Mouse (Mus musculus) B cell, adult 62 days (primary cell): ENCODE data around the gene AC131692.1. TPM values are rescaled to one million over a fixed set of nuclear protein-coding genes. Genes with fewer than 3 reads are reported as not detected.

Experiments
- total RNA-seq: library from RNA; stranded (reverse); gene quantifications from 4 replicates; pipeline ENCODE4 v1.2.4, GENCODE M21; 2023

Gene AC131692.1
- total RNA-seq, 1 experiment from 2014 or later, result 0.81 TPM

Other genes with a start within 250 kb of the AC131692.1 start
- 33.0 to 43.6 TPM (median 39.5 TPM) in 4 replicates for gene Frmd8, start 219.1 kb upstream of the AC131692.1 start, total RNA-seq
- 17.1 to 24.8 TPM (median 22.9 TPM) in 4 replicates for gene Slc25a45, start 216.6 kb upstream of the AC131692.1 start, total RNA-seq
- 1.8 to 2.4 TPM (median 2.4 TPM) in 4 replicates for gene Tigd3, start 200.3 kb upstream of the AC131692.1 start, total RNA-seq
- gene Dpf2, start 181.4 kb upstream of the AC131692.1 start, total RNA-seq, result 146 to 167 TPM (median 148 TPM) in 4 replicates
- gene Cdc42ep2, start 169.6 kb upstream of the AC131692.1 start, total RNA-seq, result 0.15 to 0.43 TPM (median 0.15 TPM) in 3 of 4 replicates, not detected in the other
- 70.0 to 82.8 TPM (median 72.2 TPM) in 4 replicates for gene Pola2, start 130.2 kb upstream of the AC131692.1 start, total RNA-seq
- not detected in 4 replicates for gene Slc22a20, start 108.3 kb upstream of the AC131692.1 start, total RNA-seq
- gene Capn1, start 78.5 kb upstream of the AC131692.1 start, total RNA-seq, result 72.1 to 103 TPM (median 80.6 TPM) in 4 replicates
- gene Syvn1, start 47.8 kb upstream of the AC131692.1 start, total RNA-seq, result 154 to 181 TPM (median 166 TPM) in 4 replicates
- gene Mrpl49, start 36.6 kb upstream of the AC131692.1 start, total RNA-seq, result 15.2 to 17.2 TPM (median 15.8 TPM) in 4 replicates
- 3,352 to 3,577 TPM (median 3,439 TPM) in 4 replicates for gene Fau, start 36.6 kb upstream of the AC131692.1 start, total RNA-seq
- 10.8 to 13.2 TPM (median 12.5 TPM) in 4 replicates for gene Znhit2, start 33.2 kb upstream of the AC131692.1 start, total RNA-seq
- gene Tm7sf2, start 26.0 kb upstream of the AC131692.1 start, total RNA-seq, result 9.1 to 13.6 TPM (median 10.5 TPM) in 4 replicates
- gene Vps51, start 17.2 kb upstream of the AC131692.1 start, total RNA-seq, result 94.8 to 109 TPM (median 102 TPM) in 4 replicates
- not detected in 4 replicates for gene Tmem262, start 14.4 kb upstream of the AC131692.1 start, total RNA-seq
- not detected in 4 replicates for gene Gm28374, start 12.2 kb upstream of the AC131692.1 start, total RNA-seq
- 50.9 to 56.9 TPM (median 54.3 TPM) in 4 replicates for gene Zfpl1, start 9.5 kb upstream of the AC131692.1 start, total RNA-seq
- 1.4 to 2.8 TPM (median 1.8 TPM) in 4 replicates for gene Cdca5, start 9.4 kb upstream of the AC131692.1 start, total RNA-seq
- not detected in 4 replicates for gene Naaladl1, start 11.4 kb downstream of the AC131692.1 start, total RNA-seq
- 6.4 to 8.9 TPM (median 8.8 TPM) in 4 replicates for gene Sac3d1, start 24.2 kb downstream of the AC131692.1 start, total RNA-seq
- gene Snx15, start 33.9 kb downstream of the AC131692.1 start, total RNA-seq, result 31.0 to 37.8 TPM (median 33.7 TPM) in 4 replicates
- not detected in 4 replicates for gene Batf2, start 46.6 kb downstream of the AC131692.1 start, total RNA-seq
- gene Arl2, start 47.1 kb downstream of the AC131692.1 start, total RNA-seq, result 27.2 to 31.2 TPM (median 29.9 TPM) in 4 replicates
- gene Majin, start 90.0 kb downstream of the AC131692.1 start, total RNA-seq, result not detected in 4 replicates
- gene Gpha2, start 132.0 kb downstream of the AC131692.1 start, total RNA-seq, result not detected in 4 replicates
- gene Ppp2r5b, start 141.5 kb downstream of the AC131692.1 start, total RNA-seq, result 24.9 to 26.1 TPM (median 25.8 TPM) in 4 replicates
- 179 to 210 TPM (median 199 TPM) in 4 replicates for gene Atg2a, start 147.2 kb downstream of the AC131692.1 start, total RNA-seq
- 271 to 293 TPM (median 280 TPM) in 4 replicates for gene Ehd1, start 182.3 kb downstream of the AC131692.1 start, total RNA-seq
- gene Cdc42bpg, start 212.0 kb downstream of the AC131692.1 start, total RNA-seq, result 13.0 to 21.1 TPM (median 19.9 TPM) in 4 replicates
- 31.5 to 38.7 TPM (median 34.4 TPM) in 4 replicates for gene Men1, start 240.6 kb downstream of the AC131692.1 start, total RNA-seq
- gene Map4k2, start 246.7 kb downstream of the AC131692.1 start, total RNA-seq, result 580 to 628 TPM (median 615 TPM) in 4 replicates